Mouse (Mus musculus): Measurements from ENCODE around the gene Lipt1. TPM values are rescaled to one million over a fixed set of nuclear protein-coding genes. Genes with fewer than 3 reads are reported as not detected.
A peak's percentile ranks its signal among the peaks of the same experiment; 100 is the strongest.

The Lipt1 gene
- polyA plus RNA-seq (2014; fragmentation: Nextera tagmentation; extraction: Ambion mirVana), result 7.9 and 9.0 TPM in 2 replicates

DNA sequence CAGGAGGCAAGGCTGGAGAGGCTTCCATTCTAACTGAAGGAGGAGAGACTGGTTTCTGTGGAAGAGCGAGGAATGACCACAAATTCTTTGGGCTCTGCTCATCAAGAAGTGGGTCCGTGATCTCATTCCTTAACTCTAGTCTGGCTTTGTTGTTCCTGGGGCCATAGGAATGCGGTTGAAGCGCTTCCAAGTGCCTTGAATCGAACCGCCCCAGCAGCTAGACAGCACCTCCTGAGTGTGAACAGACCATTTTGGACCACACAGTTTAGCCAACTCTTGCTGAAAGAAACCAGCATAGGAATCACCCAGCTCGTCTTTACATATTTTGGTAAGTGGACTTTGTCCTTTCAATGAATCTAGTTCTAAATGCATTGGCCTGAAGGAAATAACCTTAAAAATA, at the start of gene Lipt1:
Lipt1 (plus strand) TSS at position 35 of the 400 bp plus-strand sequence.
- 9% methylated on average over 7 of the region's 7 CpGs for WGBS

DNA sequence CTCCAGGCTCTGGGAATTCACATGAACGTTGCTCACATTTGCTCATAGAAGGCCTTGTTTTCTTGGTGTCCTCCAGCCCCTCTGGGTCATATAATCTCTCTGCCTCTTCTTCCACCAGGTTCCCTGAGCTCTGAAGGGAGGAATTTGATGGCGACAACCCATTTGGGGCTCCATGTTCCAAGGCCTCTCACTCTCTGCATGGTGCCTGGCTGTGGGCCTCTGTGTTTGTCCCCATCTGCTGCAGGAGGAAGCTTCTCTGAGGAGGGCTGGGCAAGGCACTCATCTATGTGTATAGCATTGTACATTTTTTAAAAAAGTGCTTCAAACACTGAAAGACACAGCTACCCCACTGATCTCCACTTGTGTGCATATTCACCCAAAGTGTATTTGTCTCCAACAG, 39.9 kb upstream of the Lipt1 start:
- Histone ChIP-seq H3K36me3 (replicated peaks; ENCODE audit: control insufficient read depth, insufficient read depth) (peaks cover 41% of the 10 kb centered on the region), H3K4me1 (replicated peaks; ENCODE audit: control insufficient read depth, insufficient read depth, low read length) (no peaks in the 10 kb centered on the region), H3K27ac (no peak overlapping the region), H3K9ac (no peak overlapping the region), H3K4me3 (replicated peaks; ENCODE audit: low read length) (no peak overlapping the region), H3K27me3 (ENCODE audit: control insufficient read depth, insufficient read depth, low read length) (no peaks in the 10 kb centered on the region), H3K4me2 (replicated peaks) (no peak overlapping the region), H3K9me3 (ENCODE audit: control insufficient read depth, low read length) (no peaks in the 10 kb centered on the region)
- DNase-seq (ENCODE audit: low spot score) (no peak), ATAC-seq (ENCODE audit: low FRiP score) (no peak)
- 74% methylated on average over 2 of the region's 2 CpGs for WGBS

More for the DNA sequence above, at the start of gene Lipt1:
- ATAC-seq (ENCODE audit: low FRiP score), result peak; percentile 57; the same call in 1 of the 2 replicates
- Histone ChIP-seq H3K4me3 (replicated peaks; ENCODE audit: low read length) (peak within 1 kb of the TSS; percentile 44), H3K4me2 (replicated peaks) (peak within 1 kb of the TSS; percentile 81), H3K27ac (peak within 1 kb of the TSS; percentile 53), H3K27me3 (ENCODE audit: control insufficient read depth, insufficient read depth, low read length) (no peaks in the 10 kb centered on the region), H3K4me1 (replicated peaks; ENCODE audit: control insufficient read depth, insufficient read depth, low read length) (peaks cover 14% of the 10 kb centered on the region), H3K36me3 (replicated peaks; ENCODE audit: control insufficient read depth, insufficient read depth) (peaks cover 20% of the 10 kb centered on the region), H3K9me3 (ENCODE audit: control insufficient read depth, low read length) (0 out of 2 replicates have a peak, but pooled peaks cover 9% of the 10 kb centered on the region), H3K9ac (peak within 1 kb of the TSS; percentile 52)
- no peak for DNase-seq (ENCODE audit: low spot score)

DNA sequence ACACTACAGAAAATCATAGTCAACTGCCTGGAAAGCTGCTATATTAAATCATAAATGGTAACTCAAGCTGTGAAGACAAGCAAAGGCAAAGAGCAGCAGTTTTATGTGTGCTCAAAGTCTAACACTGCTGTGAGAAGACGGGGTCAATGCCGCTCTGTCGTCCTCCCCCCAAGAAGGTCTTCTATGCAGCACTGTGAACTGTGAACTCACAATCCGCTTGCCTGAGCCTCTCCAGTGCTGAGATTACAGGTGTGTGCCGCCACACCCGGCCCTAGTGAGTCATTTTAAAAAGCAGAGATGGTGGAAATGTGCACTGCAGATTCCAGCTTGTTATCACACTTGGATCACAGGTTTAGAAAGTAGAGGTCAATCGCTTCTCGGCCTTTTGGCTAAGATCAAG, 24.7 kb upstream of the Lipt1 start:
- no peaks in the 10 kb centered on the region for H3K27me3 ChIP-seq (ENCODE audit: control insufficient read depth, insufficient read depth, low read length)
- H3K36me3 ChIP-seq (replicated peaks; ENCODE audit: control insufficient read depth, insufficient read depth), result peaks cover 26% of the 10 kb centered on the region
- no peak overlapping the region for H3K27ac ChIP-seq
- H3K9ac ChIP-seq, result no peak overlapping the region
- no peaks in the 10 kb centered on the region for H3K4me1 ChIP-seq (replicated peaks; ENCODE audit: control insufficient read depth, insufficient read depth, low read length)
- DNase-seq (ENCODE audit: low spot score) (no peak), ATAC-seq (ENCODE audit: low FRiP score) (no peak)
- 80% methylated on average over 8 of the region's 8 CpGs for WGBS
- H3K9me3 ChIP-seq (ENCODE audit: control insufficient read depth, low read length), result no peaks in the 10 kb centered on the region
- no peak overlapping the region for H3K4me3 ChIP-seq (replicated peaks; ENCODE audit: low read length)
- H3K4me2 ChIP-seq (replicated peaks), result no peak overlapping the region

DNA sequence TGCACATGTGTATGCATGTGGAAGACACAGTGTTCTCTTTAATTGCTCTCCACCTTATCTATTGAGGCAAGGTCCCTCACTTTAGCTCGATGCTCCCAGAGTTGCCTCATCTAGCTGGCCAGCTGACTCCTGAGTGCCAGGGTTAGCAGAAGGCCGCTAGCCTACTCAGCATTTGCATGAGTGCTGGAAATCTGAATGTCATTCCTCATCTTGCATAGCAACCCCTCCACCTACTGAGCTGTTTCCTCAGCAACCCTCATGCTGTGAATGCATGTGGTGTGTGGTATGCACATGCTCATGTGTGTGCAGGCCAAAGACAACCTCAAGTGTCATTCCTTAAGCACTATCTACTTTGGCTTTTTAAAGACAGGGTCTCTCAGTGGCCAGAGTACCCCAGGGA, 20.8 kb upstream of the Lipt1 start:
- 38% methylated on average over 2 of the region's 2 CpGs for WGBS
- Histone ChIP-seq H3K9me3 (ENCODE audit: control insufficient read depth, low read length) (no peaks in the 10 kb centered on the region), H3K27me3 (ENCODE audit: control insufficient read depth, insufficient read depth, low read length) (no peaks in the 10 kb centered on the region), H3K4me2 (replicated peaks) (no peak overlapping the region), H3K27ac (no peak overlapping the region), H3K4me3 (replicated peaks; ENCODE audit: low read length) (no peak overlapping the region), H3K4me1 (replicated peaks; ENCODE audit: control insufficient read depth, insufficient read depth, low read length) (no peaks in the 10 kb centered on the region), H3K9ac (no peak overlapping the region), H3K36me3 (replicated peaks; ENCODE audit: control insufficient read depth, insufficient read depth) (peaks cover 38% of the 10 kb centered on the region)
- no peak for DNase-seq (ENCODE audit: low spot score)
- ATAC-seq (ENCODE audit: low FRiP score), result no peak

DNA sequence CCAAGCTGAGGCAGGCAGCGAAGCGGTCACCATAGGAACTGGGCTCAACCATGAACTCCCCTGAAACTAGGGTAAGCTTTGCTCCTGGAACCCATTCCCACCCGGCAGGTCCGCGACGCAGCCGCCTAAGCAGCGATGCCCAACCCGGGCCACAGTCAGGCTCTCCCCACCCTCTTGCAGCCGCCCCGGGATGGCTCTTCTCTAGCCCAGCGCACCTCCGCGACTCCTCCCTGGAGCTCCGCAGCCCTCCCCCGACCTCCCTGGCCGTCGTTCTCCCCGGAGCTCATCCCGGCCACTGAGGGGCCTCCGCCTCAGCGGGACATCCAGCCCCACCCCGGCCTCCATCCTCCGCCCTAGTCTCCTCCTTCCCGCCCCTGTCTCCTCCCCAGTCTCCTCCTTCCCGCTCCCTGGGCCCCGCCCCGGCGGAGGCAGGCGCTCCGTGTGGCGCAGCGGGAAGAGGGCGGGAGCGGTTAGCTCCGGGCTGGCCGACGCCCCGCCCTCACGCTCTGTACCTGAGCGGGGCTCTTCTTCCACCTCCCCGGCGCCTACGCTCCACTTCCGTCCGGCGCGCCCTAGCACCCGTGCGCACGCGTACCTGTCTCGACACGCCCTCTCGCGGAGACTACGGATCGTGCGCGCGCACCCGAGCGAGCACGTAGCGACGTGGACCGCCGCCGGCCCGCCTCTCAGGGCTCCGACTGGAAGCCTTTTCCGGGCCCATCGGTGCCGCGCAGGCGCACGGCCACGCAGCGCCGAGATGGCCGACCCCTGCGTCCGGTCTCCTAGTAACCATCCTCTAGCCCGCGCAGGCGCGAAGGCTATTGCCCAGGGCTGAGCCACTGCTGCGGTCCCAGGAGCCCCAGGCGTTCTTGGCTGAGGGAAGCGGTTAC, 6.8 kb upstream of the Lipt1 start:
- H3K9ac ChIP-seq, result peak overlapping the region; percentile 68
- peak overlapping the region; percentile 89 for H3K27ac ChIP-seq
- H3K9me3 ChIP-seq (ENCODE audit: control insufficient read depth, low read length), result no peaks in the 10 kb centered on the region
- ATAC-seq (ENCODE audit: low FRiP score) (peak; percentile 98), DNase-seq (ENCODE audit: low spot score) (peak; percentile 99)
- WGBS, result under 1% methylated on average over 90 of the region's 90 CpGs
- H3K4me1 ChIP-seq (replicated peaks; ENCODE audit: control insufficient read depth, insufficient read depth, low read length), result no peaks in the 10 kb centered on the region
- no peaks in the 10 kb centered on the region for H3K36me3 ChIP-seq (replicated peaks; ENCODE audit: control insufficient read depth, insufficient read depth)
- H3K4me2 ChIP-seq (replicated peaks), result peak overlapping the region; percentile 61
- no peaks in the 10 kb centered on the region for H3K27me3 ChIP-seq (ENCODE audit: control insufficient read depth, insufficient read depth, low read length)
- peak overlapping the region; percentile 51 for H3K4me3 ChIP-seq (replicated peaks; ENCODE audit: low read length)

DNA sequence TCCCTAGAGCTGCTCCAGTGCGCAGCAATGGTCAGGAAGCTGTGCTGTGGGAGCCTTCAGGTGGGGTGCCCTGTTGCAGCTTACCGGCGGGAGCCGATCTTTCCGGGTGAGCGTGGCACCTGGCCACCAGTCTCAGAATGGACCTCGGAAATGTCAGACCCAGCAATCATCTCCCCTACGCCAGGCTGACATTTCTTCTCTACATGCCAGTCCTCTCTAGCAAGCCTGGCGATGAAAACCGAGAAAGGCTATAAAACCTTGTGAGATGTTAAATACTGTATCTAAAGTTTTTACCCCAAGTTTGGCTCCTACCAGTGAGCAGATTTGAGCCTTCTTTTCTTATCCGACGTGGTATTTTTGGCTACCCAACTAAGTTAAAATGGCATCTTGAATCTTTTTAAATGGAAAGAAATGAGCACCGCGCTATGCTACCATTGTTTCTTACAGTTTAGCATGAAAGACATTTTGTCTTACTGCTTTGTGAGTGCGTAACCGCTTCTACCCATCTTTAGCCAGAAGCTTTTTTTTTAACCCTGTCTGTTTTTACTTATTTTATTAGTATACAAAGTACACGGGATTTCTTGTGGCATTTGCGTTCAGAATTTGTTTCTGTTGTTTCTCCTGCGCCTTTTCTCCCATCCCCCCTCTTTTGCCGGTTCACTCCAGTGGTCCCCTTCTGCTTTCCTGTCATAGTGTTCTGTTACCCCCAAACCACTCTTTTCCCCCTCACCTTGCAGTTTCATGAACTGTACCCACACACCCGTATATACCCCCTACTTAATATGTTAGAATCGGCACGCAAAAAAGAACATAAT, 5.9 kb upstream of the Lipt1 start:
- Histone ChIP-seq H3K9me3 (ENCODE audit: control insufficient read depth, low read length) (no peaks in the 10 kb centered on the region), H3K27ac (peak overlapping the region; percentile 89), H3K9ac (peak overlapping the region; percentile 68), H3K27me3 (ENCODE audit: control insufficient read depth, insufficient read depth, low read length) (no peaks in the 10 kb centered on the region), H3K4me2 (replicated peaks) (peak overlapping the region; percentile 61), H3K36me3 (replicated peaks; ENCODE audit: control insufficient read depth, insufficient read depth) (no peaks in the 10 kb centered on the region), H3K4me3 (replicated peaks; ENCODE audit: low read length) (peak overlapping the region; percentile 51), H3K4me1 (replicated peaks; ENCODE audit: control insufficient read depth, insufficient read depth, low read length) (no peaks in the 10 kb centered on the region)
- no peak for ATAC-seq (ENCODE audit: low FRiP score)
- WGBS, result 11% methylated on average over 23 of the region's 23 CpGs
- DNase-seq (ENCODE audit: low spot score), result peak; percentile 43

DNA sequence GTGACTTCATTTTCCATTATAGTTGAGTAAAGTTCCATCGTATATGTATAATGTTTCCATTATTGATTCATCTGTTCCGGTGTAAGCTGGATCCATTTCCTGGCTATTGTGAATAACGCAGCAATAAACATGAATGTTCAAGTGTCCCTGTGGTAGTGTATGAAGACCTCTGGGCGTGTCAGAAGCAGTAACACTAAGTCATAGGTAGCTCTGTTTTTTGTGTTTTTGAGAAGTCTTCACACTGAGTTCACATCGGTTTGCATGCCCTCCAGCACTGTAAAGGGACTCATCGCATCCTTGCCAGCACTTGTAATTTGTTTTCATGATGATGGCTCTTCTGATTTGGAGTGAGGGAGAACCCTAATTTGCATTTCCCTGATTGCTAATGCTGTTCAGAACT, 5.3 kb upstream of the Lipt1 start, which contains the start of gene Tsga10:
Tsga10 (minus strand) TSS at position 144 of the 400 bp plus-strand sequence.
- 82% methylated on average over 6 of the region's 6 CpGs for WGBS
- H3K36me3 ChIP-seq (replicated peaks; ENCODE audit: control insufficient read depth, insufficient read depth), result no peaks in the 10 kb centered on the region
- no peak for ATAC-seq (ENCODE audit: low FRiP score)

DNA sequence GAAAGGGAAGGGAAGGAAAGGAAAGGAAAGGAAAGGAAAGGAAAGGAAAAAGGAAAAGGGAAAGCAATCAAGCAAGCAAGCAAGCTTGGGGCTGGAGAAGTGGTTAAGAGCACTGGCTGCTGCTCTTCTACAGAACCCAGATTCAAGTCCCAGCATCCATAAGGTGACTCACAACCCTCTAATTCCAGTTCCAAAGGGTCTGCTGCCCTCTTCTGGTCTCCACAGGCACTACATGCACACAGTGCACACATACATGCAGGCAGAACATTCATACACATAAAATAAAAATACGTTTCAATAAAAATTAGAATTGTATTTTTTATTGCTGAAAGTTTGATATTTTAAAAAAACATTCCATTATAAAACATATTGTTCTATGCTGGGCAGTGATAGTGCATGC, 4.5 kb upstream of the Lipt1 start:
- no peak overlapping the region for H3K4me3 ChIP-seq (replicated peaks; ENCODE audit: low read length)
- 75% methylated on average over 1 of the region's 1 CpGs for WGBS
- no peaks in the 10 kb centered on the region for H3K27me3 ChIP-seq (ENCODE audit: control insufficient read depth, insufficient read depth, low read length)
- DNase-seq (ENCODE audit: low spot score) (no peak), ATAC-seq (ENCODE audit: low FRiP score) (no peak)
- H3K9me3 ChIP-seq (ENCODE audit: control insufficient read depth, low read length), result no peaks in the 10 kb centered on the region
- H3K9ac ChIP-seq, result no peak overlapping the region
- no peak overlapping the region for H3K27ac ChIP-seq
- no peak overlapping the region for H3K4me2 ChIP-seq (replicated peaks)
- H3K36me3 ChIP-seq (replicated peaks; ENCODE audit: control insufficient read depth, insufficient read depth), result no peaks in the 10 kb centered on the region
- H3K4me1 ChIP-seq (replicated peaks; ENCODE audit: control insufficient read depth, insufficient read depth, low read length), result 0 out of 2 replicates have a peak, but pooled peaks cover 3% of the 10 kb centered on the region

More for the DNA sequence above, 5.3 kb upstream of the Lipt1 start, which contains the start of gene Tsga10:
- Histone ChIP-seq H3K9ac (peak within 1 kb of the TSS; percentile 68), H3K4me2 (replicated peaks) (peak within 1 kb of the TSS; percentile 61), H3K4me3 (replicated peaks; ENCODE audit: low read length) (peak within 1 kb of the TSS; percentile 51), H3K4me1 (replicated peaks; ENCODE audit: control insufficient read depth, insufficient read depth, low read length) (no peaks in the 10 kb centered on the region), H3K27ac (peak within 1 kb of the TSS; percentile 89), H3K27me3 (ENCODE audit: control insufficient read depth, insufficient read depth, low read length) (no peaks in the 10 kb centered on the region), H3K9me3 (ENCODE audit: control insufficient read depth, low read length) (no peaks in the 10 kb centered on the region)
- DNase-seq (ENCODE audit: low spot score), result no peak
